Mouse (Mus musculus): ENCODE results near the gene Pdgfb. TPM values are rescaled to one million over a fixed set of nuclear protein-coding genes. Genes with fewer than 3 reads are reported as not detected.
A peak's percentile ranks its signal among the peaks of the same experiment; 100 is the strongest.

The Pdgfb gene
- total RNA-seq, 2 experiments from 2014 or later, result 19.2 to 26.6 TPM

DNA sequence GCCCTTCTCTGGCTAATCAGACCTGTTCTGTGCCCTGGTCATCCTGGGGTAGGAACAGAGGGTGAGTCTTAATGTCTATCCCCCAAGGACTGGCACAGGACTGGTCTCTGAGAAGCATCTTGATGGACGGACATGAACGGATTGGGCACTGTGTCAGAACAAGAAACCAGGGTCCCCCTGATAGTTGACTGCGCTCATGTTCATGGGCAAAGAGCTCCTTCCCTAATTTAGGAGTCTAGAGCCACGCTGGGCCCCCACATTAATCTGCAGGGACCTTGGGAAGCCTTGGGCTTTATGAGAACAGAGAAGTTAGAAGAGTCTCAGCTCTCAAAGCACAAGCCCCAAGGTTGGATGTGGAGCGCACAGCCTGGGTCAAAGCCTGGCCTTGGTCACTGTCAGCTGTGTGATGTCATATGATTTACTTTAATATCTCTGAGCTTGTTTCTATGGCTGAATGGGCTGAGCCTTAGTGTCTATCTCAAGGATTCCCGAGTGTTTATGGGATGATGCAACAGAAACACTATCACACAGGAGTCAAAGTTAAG, 20.6 kb upstream of the Pdgfb start:
- no peak for DNase-seq
- intact Hi-C loops (cut with DNase I), result no loop called here

GRCm38 (mm10) chr15:80034913-80035312, 20.1 kb upstream of the Pdgfb start:
- intact Hi-C loops (cut with DNase I), result no loop called here
- DNase-seq, result no peak

- intact Hi-C loops (cut with DNase I), result no loop called here
- no peak for DNase-seq
These were observed 19.6 kb upstream of the Pdgfb start for GRCm38 (mm10) chr15:80034366-80034765.

DNA sequence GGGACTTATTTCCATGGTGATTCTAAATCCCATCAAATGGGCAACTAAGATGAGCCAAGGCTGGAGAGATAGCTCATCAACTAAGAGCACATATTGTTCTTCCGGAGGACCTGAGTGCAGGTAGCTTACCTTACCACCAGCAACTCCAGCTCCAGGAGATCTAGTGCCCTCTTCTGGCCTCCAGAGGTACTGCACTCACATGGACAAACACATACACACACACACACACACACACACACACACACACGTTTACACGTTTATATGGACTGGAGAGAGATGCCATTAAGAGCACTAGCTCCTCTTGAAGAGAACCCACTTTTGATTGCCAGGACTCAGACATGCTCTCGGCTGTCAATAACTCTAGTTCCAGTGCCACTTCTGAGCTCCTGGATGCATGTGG, 16.4 kb upstream of the Pdgfb start:
- intact Hi-C loops (cut with DNase I), result no loop called here

DNA sequence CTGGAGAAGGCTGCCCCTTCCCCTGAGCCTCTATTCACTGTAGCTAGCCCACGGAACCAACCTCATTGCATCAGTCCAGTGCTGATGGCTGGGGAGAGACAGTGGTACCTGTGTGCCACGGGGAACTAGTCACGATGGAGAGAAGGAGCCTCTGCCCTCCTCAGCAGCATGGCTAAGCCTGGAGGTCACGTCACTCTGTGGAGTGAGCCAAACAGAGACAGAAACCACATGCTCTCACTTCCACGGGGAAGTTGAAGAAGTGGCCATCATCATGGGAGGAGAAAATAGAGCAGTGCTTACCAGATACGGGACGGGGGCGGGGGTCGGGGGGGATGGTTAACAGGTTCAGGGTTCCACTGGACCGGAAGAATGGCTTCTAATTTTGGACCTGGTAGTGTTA, 15.6 kb upstream of the Pdgfb start:
- no peak for DNase-seq
- intact Hi-C loops (cut with DNase I), result no loop called here

More for the DNA sequence above, 16.4 kb upstream of the Pdgfb start:
- no peak for DNase-seq

DNA sequence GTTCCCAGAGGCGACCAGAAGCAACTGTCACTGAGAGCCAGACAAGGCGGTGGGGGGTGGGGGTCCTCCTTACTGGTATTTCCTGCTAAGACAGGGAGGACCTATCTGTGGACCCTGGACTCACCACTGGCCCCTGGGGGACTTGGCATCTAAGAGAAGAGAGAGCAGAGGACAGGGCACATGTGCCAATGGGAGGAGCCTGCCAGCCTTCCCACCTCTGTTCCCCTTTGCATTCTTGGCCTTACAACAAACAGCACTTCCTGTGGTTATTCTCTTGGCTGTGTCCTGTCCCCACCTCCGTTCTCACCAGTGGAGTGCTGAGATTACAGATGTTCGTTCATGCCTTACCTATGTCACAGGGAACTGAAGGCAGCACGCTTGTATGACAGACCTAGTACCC, 14.1 kb upstream of the Pdgfb start:
- intact Hi-C loops (cut with DNase I), result no loop called here

DNA sequence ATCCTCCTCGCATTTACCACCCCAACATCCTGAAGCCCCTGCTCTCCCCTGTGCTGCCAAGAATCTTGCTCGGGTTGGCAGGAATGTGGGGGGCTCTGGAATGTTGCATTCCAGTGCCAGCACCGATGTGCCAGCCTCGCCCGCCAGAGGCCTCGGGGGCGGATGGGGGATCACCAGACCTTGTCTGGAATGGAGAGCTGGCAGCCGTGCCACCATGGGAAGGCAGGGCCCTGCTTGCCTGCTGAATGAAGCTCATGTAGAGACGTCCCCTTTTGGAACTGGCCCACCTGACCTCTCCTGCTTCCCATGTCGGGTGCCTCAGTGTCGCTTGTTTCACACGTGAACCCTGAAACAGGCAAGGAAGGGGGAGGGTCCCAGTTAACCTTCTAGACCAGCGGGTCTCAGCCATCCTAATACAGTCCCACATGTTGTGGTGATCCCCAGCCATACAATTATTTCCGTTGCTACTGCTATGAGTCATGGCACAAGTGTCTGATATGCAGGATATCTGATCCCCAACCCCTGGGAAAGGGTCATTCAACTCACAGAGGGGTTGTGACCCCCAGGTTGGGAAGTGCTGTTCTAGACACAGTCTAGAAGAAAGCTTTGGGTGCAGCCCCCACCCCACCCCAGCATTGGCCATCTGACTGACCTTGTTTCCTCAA, 12.0 kb upstream of the Pdgfb start:
- no peak for DNase-seq
- intact Hi-C loops (cut with DNase I), result no loop called here

More for the DNA sequence above, 14.1 kb upstream of the Pdgfb start:
- DNase-seq, result no peak

- intact Hi-C loops (cut with DNase I), result no loop called here
- no peak for DNase-seq
These were observed 11.3 kb upstream of the Pdgfb start for GRCm38 (mm10) chr15:80026061-80026460.

DNA sequence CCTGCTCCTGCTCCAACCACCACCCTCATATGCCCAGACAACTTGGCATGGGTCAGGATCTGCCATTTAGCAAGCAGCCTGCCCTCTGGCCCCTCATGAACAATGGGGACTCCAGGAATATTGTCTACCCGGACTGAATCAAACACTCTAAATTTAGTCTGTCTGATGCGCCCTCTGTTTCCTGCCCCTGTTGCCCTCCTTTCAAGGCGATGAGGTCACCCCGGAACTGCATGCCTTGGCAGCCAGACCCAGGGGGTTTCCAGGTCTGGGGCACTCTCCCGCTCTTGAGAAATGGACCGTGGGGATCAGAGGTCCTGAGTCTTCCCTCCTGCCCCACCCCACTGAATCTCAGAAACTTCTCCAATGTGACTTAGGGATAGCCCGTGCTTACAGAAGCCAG, 10.8 kb upstream of the Pdgfb start:
- intact Hi-C loops (cut with DNase I), result no loop called here
- DNase-seq, result no peak

- no peak for DNase-seq
- intact Hi-C loops (cut with DNase I), result no loop called here
These were observed 9.8 kb upstream of the Pdgfb start for GRCm38 (mm10) chr15:80024331-80025313.

DNA sequence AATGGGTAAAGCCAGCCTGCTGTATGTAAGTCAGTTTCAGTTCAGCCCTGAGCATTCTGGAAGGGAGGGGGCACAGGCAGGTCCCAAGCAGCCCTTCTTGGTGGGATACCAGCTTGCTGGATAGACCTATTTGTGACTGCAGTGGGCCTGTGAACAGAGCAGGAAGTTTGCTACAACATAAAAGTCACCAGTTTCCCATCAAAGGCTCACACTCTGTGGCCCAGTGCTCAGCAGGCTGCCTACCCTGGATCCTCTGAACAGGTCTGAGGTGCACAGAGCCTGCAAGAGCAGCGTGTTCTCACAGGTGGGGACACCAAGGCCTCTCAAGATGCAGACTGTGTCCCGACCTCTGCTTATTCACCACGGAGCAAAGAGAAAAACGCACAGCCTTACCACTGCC, 5.7 kb upstream of the Pdgfb start:
- DNase-seq, result no peak
- intact Hi-C loops (cut with DNase I), result no loop called here

DNA sequence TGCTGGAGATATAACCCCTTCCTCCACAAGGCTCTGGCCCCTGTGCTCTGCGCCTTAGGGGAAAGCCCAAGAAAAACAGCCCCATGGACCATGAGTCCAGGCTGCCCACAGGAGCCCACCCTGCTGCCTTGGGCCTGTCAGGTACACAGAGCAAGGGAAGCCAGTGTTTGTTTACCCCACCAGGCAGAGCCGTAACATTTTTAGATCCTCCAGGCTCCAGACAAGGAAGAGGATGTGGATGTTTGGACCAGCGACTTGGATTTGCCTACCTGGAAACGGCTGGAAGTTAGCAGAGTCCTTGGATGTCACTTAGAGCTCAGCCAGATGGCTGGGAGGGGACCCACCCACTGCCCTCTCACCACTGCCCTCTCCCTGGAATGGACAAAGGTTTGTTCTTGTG, 4.8 kb upstream of the Pdgfb start:
- no peak for DNase-seq
- intact Hi-C loops (cut with DNase I), result no loop called here

- no peak for DNase-seq
- intact Hi-C loops (cut with DNase I), result no loop called here
These were observed 4.4 kb upstream of the Pdgfb start for GRCm38 (mm10) chr15:80019220-80019619.

- intact Hi-C loops (cut with DNase I), result no loop called here
- DNase-seq, result no peak
These were observed 2.0 kb upstream of the Pdgfb start for GRCm38 (mm10) chr15:80016563-80017301.

DNA sequence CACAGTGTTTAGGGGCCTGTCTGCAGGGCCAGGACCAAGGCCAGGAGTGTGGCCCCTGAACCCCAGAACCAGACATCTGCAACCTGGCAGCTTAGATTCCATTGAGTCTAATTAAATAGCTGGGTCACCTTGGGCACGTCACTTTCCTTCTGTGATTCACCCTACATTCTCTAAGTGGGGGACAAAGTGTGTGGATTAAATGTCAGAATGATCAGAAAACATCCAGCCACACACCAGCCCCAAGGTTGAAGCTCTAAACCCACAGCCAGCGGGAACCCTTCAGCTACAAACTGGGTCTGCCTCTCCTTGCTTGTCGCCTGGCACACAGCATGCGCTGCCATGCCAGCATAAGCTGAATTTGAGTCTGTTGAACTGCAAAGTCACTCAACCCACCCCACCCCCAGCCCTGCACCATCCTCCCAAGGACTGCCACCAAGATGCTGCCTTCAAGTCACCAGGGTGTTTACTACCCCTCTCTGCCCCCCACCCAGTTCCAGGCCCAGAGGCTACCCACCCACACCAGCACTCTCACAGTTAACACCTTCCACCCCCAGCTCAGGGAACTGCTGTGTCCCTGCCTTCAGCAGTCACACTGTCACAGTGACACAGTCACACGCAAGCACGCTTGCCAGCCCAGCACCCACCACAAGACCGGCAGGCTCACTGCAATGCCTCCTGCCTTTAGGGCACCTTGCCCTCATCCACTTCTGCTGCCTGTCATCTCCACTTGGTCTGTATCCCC, 605 bp upstream of the Pdgfb start:
- no peak for DNase-seq
- intact Hi-C loops (cut with DNase I), result no loop called here

GRCm38 (mm10) chr15:80014031-80014320, 801 bp downstream of the Pdgfb start:
- intact Hi-C loops (cut with DNase I), result no loop called here
- no peak for DNase-seq

DNA sequence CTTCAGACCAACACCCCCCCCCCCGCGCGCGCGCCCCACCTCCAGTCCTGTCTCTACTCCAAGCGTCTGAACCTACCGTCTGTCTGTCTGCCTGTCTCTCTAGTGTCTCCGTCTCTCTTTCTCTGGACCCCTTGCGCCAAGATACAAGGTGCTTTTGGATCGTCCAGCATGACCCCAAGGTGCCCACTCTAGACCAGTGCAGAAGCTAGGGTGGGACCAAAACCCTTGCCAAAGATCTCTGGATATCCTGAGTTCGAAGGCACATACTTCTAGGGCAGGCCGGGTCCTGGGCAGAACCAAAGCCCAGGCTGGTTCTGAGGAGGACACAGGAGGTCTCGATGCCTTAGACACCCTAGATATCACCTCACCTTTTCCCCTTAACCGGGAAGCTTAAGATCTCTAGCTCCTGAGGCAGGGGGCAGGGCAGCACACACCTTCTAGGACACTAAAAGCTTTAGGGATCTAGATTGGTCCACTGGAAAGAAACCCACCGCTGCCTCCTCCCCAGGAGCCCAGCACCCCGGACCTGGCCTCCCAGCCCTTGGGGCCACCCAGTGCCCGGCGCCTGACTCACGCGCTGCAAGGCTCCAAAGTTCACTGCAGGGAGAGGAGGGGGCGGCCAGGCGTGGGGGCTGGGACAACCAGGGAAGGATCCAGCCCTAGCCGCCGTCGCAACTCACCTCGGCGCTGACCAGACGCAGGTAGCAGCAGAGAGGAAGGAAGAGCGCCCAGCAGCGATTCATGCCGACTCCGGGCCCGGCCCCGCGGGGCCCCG, 1.3 kb downstream of the Pdgfb start:
- no peak for DNase-seq
- intact Hi-C loops (cut with DNase I), result no loop called here

DNA sequence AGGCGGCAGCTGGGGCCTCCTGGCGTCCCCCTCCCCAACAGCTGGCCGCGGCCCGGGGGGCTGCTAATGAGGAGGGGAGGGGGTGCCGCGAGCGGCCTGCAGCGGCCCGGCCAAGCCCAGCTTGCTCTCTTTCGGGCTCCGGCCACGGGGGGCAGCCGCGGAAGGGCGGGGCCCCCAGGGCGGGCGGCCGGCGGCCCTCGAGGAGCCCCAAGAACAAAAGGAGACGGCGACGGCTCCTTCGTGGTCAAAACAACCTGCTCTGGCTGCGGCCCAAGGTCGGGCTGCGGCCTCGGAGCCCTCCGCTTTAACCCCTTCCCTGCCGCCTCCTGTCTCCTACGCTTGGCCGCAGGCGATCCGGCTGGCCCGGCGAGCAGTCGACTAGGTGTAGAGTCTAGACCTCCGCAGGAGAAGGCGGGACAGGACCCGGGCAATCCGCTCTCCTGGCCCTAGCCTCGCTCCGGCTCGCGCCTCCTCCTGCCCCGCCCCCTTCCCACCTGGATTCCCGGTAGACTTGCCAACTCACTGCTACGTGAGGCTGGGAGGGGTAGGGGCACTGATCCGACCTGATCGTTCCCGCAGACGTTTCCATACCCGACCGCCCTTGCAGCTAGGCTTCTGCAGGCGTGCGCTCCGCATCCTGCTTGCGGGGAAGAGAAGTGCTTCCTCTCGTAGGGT, 2.1 kb downstream of the Pdgfb start:
- intact Hi-C loops (cut with DNase I), result no loop called here
- peak; percentile 69 for DNase-seq
